Mouse (Mus musculus): ENCODE data around the gene Fkbp11.
A peak's percentile ranks its signal among the peaks of the same experiment; 100 is the strongest.
"Not testable (repeated sequence)": the region's sequence is repeated elsewhere in the genome, so short reads cannot be mapped to it uniquely, and the experiment has no call there.

The Fkbp11 gene

GRCm38 (mm10) chr15:98727443-98728321 is at the start of gene Fkbp11:
Gene Fkbp11, minus strand, starts transcription at chr15:98728198.
- peak; percentile 97 for DNase-seq

GRCm38 (mm10) chr15:98777762-98778161 is 49.8 kb upstream of the Fkbp11 start, which contains the start of gene Wnt10b:
Gene Wnt10b, minus strand, starts transcription at chr15:98778150.
- DNase-seq = no peak

GRCm38 (mm10) chr15:98777005-98777616 is 49.1 kb upstream of the Fkbp11 start:
- no peak for DNase-seq

GRCm38 (mm10) chr15:98776280-98777004 is 48.4 kb upstream of the Fkbp11 start:
- DNase-seq = no peak

- DNase-seq = no peak
Measured at GRCm38 (mm10) chr15:98775533-98775932, 47.5 kb upstream of the Fkbp11 start.

GRCm38 (mm10) chr15:98774096-98774495 is 46.1 kb upstream of the Fkbp11 start:
- DNase-seq = no peak

- no peak for DNase-seq
Measured at GRCm38 (mm10) chr15:98772511-98773211, 44.7 kb upstream of the Fkbp11 start.

- no peak for DNase-seq
Measured at GRCm38 (mm10) chr15:98771813-98772425, 43.9 kb upstream of the Fkbp11 start.

- DNase-seq = no peak
Measured at GRCm38 (mm10) chr15:98768259-98768658, 40.3 kb upstream of the Fkbp11 start.

GRCm38 (mm10) chr15:98765929-98766328 is 37.9 kb upstream of the Fkbp11 start:
- DNase-seq = no peak

- peak; percentile 100 for DNase-seq
Measured at GRCm38 (mm10) chr15:98762670-98763529, 34.9 kb upstream of the Fkbp11 start, which contains the start of gene Arf3. Gene Arf3, minus strand, starts transcription at chr15:98763214.

GRCm38 (mm10) chr15:98762201-98762621 is 34.2 kb upstream of the Fkbp11 start:
- peak; percentile 98 for DNase-seq

- no peak for DNase-seq
Measured at GRCm38 (mm10) chr15:98754125-98754524, 26.1 kb upstream of the Fkbp11 start.

GRCm38 (mm10) chr15:98753021-98753423 is 25.0 kb upstream of the Fkbp11 start:
- DNase-seq = no peak

GRCm38 (mm10) chr15:98749093-98749492 is 21.1 kb upstream of the Fkbp11 start:
- no peak for DNase-seq

- DNase-seq = no peak
Measured at GRCm38 (mm10) chr15:98747296-98747695, 19.3 kb upstream of the Fkbp11 start.

GRCm38 (mm10) chr15:98746344-98746965 is 18.5 kb upstream of the Fkbp11 start:
- no peak for DNase-seq

- not testable (repeated sequence) for DNase-seq
Measured at GRCm38 (mm10) chr15:98743863-98744262, 15.9 kb upstream of the Fkbp11 start.

- DNase-seq = no peak
Measured at GRCm38 (mm10) chr15:98742766-98743428, 14.9 kb upstream of the Fkbp11 start.

GRCm38 (mm10) chr15:98740219-98740618 is 12.2 kb upstream of the Fkbp11 start:
- DNase-seq = no peak
